ENCODE assay signal across 8 mouse cellular contexts in the genomic region with DNA sequence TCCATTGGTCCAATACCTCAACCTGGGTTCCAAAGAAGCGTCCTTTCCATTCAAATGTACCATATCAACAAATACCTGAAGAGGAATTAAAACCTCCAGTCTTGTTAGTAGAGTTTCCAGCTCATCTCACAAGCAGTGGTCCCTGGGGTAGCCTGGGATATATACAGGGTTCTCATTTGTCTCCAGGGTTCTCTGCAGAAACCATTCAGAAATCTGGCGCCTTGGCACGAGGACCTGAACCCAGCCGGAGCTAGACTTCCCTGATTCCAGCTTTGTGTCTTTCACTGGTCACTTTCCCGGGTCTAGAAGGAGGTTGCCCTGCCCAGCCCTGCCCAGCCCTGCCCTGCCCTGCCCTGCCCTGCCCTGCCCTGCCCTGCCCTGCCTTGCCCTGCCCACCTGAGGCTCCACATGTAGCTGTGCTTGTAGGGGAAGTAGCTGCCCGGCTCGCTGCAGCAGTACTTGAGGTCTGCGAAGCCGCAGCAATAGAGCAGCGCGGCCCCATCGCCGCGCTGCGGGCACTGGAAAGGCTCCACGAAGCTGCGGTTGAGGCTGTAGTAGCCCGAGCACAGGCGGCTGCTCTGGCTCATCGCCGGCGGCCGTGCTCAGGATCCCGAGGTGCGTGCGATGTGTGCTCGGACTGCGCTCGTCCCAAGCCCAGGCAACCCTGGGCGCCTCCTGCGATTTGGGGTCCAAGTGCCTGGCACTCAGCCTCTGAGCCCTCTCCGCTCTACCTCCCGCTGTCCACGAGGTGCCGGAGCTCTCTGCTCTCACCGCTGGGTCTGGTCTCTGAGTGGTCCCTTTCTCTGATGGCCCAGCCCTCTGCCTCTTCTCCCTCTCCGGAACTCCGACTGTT. TPM values are rescaled to one million over a fixed set of nuclear protein-coding genes. Genes with fewer than 3 reads are reported as not detected.
DNase-seq lines count a peak whose midpoint lies in the region; ATAC-seq and TF ChIP-seq lines count a peak whose summit lies in the region.
"Had no signal": no experiment of that assay in that cellular context is flagged by ENCODE, and none has a peak within 500 bp of the region (broad histone marks: within the 10 kb centered on the region; RNA-seq: fewer than 3 reads in every experiment).

A gene (minus strand): TSS at position 767 of the 853 bp plus-strand sequence.

- peak within 1 kb of the TSS; percentile 90 for H3K4me2 ChIP-seq in kidney, postnatal 0 days (ENCODE audit: low read length)

- no peak for TF ChIP-seq CTCF in kidney, postnatal 0 days (IDR thresholded peaks at IDR 0.05; ENCODE audit: low read depth)

- 3% methylated on average over 38 of the region's 38 CpGs for WGBS in kidney, postnatal 0 days

- peak within 1 kb of the TSS; percentile 41 for H3K9ac ChIP-seq in ES-E14 (ENCODE audit: insufficient read depth, low read depth, low read length, poor library complexity, severe bottlenecking)
- H3K9ac ChIP-seq in kidney, postnatal 0 days (ENCODE audit: low read depth, low read length), result peak within 1 kb of the TSS; percentile 48

- no peaks in the 10 kb centered on the region for H3K36me3 ChIP-seq in ES-E14 (ENCODE audit: control insufficient read depth, insufficient read depth, low read length, poor library complexity, severe bottlenecking)
- H3K36me3 ChIP-seq in kidney, postnatal 0 days (ENCODE audit: insufficient read depth, low read length), result no peaks in the 10 kb centered on the region

- H3K27me3 ChIP-seq in kidney, postnatal 0 days (ENCODE audit: insufficient read depth, low read length), result no peaks in the 10 kb centered on the region

- DNase-seq in 416B (ENCODE audit: low read depth) (peak; percentile 81), ES-E14 (ENCODE audit: low read depth, low spot score) (no peak)
- DNase-seq in cerebellum, postnatal 36 days, result peak; percentile 34 to 44
- peak; percentile 54 for DNase-seq in kidney, postnatal 0 days (ENCODE audit: low spot score)
- DNase-seq in right cerebral cortex, postnatal 25 days, result peak; percentile 27

- H3K4me3 ChIP-seq in ES-E14 (ENCODE audit: insufficient read depth in 1 of 2, low read depth in 1 of 2, low read length in 2 of 2, poor library complexity in 1 of 2, severe bottlenecking in 1 of 2), result peak within 1 kb of the TSS; percentile 49 to 58
- H3K4me3 ChIP-seq in kidney, postnatal 0 days (replicated peaks; ENCODE audit: low read depth, low read length), result peak within 1 kb of the TSS; percentile 43

- ATAC-seq in granulocyte monocyte progenitor cell, adult 5-6 weeks (replicated peaks; ENCODE audit: poor library complexity, severe bottlenecking), result peak; percentile 93
- peak; percentile 66 for ATAC-seq in kidney, postnatal 0 days (replicated peaks; ENCODE audit: low FRiP score, low read depth)
- ATAC-seq in megakaryocyte progenitor cell, adult 5-6 weeks (replicated peaks; ENCODE audit: poor library complexity), result peak; percentile 90

- H3K4me1 ChIP-seq in ES-E14 (ENCODE audit: control insufficient read depth in 2 of 2, insufficient read depth in 2 of 2, low read length in 2 of 2, poor library complexity in 1 of 2), result no peaks in the 10 kb centered on the region; a peak in 1 of 4 replicates
- no peaks in the 10 kb centered on the region for H3K4me1 ChIP-seq in kidney, postnatal 0 days (replicated peaks; ENCODE audit: insufficient read depth, low read length)

- no peaks in the 10 kb centered on the region for H3K9me3 ChIP-seq in ES-E14 (ENCODE audit: control insufficient read depth, insufficient read depth, low read depth, low read length)
- H3K9me3 ChIP-seq in kidney, postnatal 0 days (replicated peaks; ENCODE audit: low read length), result no peaks in the 10 kb centered on the region

- in situ Hi-C loops in ES-E14 (cut with MboI; ENCODE audit: low sequenced_read_pairs in 2 of 2, unreplicated experiment in 2 of 2), result no loop called here

- no peak within 1 kb of the TSS for H3K27ac ChIP-seq in ES-E14 (ENCODE audit: insufficient read depth, low read depth, low read length, poor library complexity, severe bottlenecking)
- no peak within 1 kb of the TSS for H3K27ac ChIP-seq in kidney, postnatal 0 days

TF ChIP-seq in ES-E14, 5 proteins besides CTCF, POLR2A, EP300 and RAD21:
- TF ChIP-seq CHD2 (IDR thresholded peaks at IDR 0.05; ENCODE audit: low read depth, low read length) (no peak), ZC3H11A (IDR thresholded peaks at IDR 0.05; ENCODE audit: borderline replicate concordance, low read depth, low read length) (no peak)

RNA-seq across cellular contexts. Expression of the gene that starts here (rescaled TPM):
- total RNA-seq in ES-E14 (2012; rRNA removed), result 0.58 and 1.7 TPM in 2 replicates
- not detected in 2 replicates for total RNA-seq in granulocyte monocyte progenitor cell, adult 5-6 weeks (2014; fragmentation: Nextera tagmentation)
- total RNA-seq in granulocyte monocyte progenitor cell, adult 5-6 weeks (2017), result not detected in 2 replicates
- polyA plus RNA-seq in kidney, postnatal 0 days (2015; fragmentation: Nextera tagmentation; extraction: Ambion mirVana), result 0.57 and 0.71 TPM in 2 replicates
- total RNA-seq in megakaryocyte progenitor cell, adult 5-6 weeks (2015), result not detected in 2 replicates
- not detected in 2 replicates for total RNA-seq in megakaryocyte progenitor cell, adult 5-6 weeks (2017)
- total RNA-seq: gastrocnemius, postnatal 4 days had no signal

Comparison
In these comparisons a context has a peak if more than half of its experiments do, and no peak if none do; other contexts are left out.
1. Peak in ATAC-seq in granulocyte monocyte progenitor cell, adult 5-6 weeks; RNA of the gene not detected or under 1 TPM.
2. Peak in DNase-seq, ATAC-seq, H3K4me3 ChIP-seq, H3K9ac ChIP-seq and H3K4me2 ChIP-seq in kidney, postnatal 0 days; RNA of the gene not detected or under 1 TPM.
3. Peak in ATAC-seq in megakaryocyte progenitor cell, adult 5-6 weeks; RNA of the gene not detected or under 1 TPM.